Mouse (Mus musculus) liver, adult (tissue): ENCODE results near the gene Amh.

Experiments
- GATA4 ChIP-seq: IDR thresholded peaks from 2 replicates; pipeline ENCODE4 v1.6.1; 2014; ENCODE audit warnings: mild to moderate bottlenecking, low read length; ENCODE audit not compliant: insufficient replicate concordance

Amh gene

GRCm38 (mm10) chr10:80797186-80798149 lies 7.6 kb upstream of the Amh start:
- no peak for TF ChIP-seq GATA4

- TF ChIP-seq GATA4 = peak; percentile 87; the same call in 1 of the 2 replicates
These were observed 6.7 kb upstream of the Amh start, which contains the start of the genes Sf3a2 and Plekhj1 for GRCm38 (mm10) chr10:80798150-80799006. Sf3a2 (plus strand) TSS chr10:80798198. Plekhj1 (minus strand) TSS chr10:80798626.

GRCm38 (mm10) chr10:80799070-80799566 lies 5.9 kb upstream of the Amh start:
- no peak for TF ChIP-seq GATA4

DNA sequence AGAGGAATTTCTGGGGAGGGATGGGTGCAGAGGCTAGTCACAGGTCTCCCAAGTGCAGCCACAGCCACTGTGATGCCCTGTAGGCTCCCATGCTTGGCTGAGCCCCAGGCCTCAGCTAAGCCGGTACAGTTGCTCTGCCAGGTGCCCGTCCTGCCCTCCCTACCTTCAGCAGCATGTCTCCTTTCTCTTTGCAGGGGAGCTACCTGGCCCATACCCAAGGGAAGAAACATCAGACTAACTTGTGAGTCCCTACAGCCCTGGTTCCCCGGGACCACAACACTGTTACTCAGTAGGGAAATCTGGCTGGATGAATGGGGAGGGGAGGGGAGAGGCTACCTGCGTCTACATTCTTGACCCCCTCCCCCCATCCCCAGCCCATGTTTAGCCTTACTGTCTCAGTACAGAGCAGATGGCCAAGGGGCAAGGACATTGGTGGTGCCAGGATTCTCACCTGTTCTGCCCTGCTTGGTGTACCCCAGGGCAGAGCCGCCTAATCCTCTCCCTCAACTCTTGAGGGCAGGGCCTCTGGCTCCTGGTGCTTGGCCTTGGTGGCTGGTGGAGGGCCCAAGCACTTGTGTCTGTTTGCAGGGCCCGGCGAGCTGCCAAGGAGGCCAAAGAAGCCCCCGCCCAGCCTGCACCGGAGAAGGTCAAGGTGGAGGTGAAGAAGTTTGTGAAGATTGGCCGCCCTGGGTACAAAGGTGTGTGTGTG lies 2.7 kb upstream of the Amh start:
- TF ChIP-seq GATA4 = no peak

DNA sequence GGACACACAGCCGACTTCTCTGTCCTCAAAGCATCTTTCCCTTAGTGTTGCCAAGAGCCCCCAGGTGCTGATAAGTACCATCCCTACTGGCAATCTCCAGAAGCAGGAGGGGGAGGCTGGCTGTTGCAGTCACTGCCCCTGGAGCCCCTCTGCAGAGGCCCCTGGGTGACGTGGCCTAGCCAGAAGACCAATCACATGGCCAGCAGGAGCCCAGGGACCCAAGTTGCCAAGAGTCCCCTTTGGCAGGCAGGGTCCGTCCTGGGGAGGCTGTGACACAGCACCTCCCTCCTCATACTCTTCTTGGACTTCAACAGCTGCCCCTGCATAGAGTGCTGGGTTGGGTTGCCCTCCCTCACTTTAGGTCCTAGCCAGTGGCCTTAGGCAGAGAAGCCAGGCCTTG lies 2.0 kb upstream of the Amh start:
- TF ChIP-seq GATA4 = no peak

DNA sequence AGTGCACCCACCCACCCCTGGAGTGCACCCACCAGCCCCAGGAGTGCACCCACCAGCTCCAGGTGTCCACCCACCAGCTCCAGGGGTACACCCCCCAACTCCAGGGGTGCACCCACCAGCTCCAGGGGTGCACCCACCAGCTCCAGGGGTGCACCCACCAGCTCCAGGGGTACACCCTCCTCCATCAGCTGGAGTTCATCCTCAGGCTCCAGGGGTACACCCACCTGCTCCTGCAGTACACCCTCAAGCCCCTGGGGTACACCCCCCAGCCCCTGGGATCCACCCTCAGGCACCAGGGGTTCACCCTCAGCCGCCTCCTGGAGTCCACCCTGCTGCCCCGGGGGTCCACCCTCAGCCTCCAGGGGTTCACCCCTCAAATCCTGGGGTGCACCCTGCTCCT lies 703 bp upstream of the Amh start:
- no peak for TF ChIP-seq GATA4

GRCm38 (mm10) chr10:80805322-80805721 lies 279 bp downstream of the Amh start:
- no peak for TF ChIP-seq GATA4

GRCm38 (mm10) chr10:80805925-80806324 lies 882 bp downstream of the Amh start:
- no peak for TF ChIP-seq GATA4

- no peak for TF ChIP-seq GATA4
These were observed 1.5 kb downstream of the Amh start for GRCm38 (mm10) chr10:80806341-80807056.

GRCm38 (mm10) chr10:80807057-80807627 lies 2.1 kb downstream of the Amh start:
- TF ChIP-seq GATA4 = no peak

GRCm38 (mm10) chr10:80808099-80808984 lies 3.3 kb downstream of the Amh start:
- TF ChIP-seq GATA4 = no peak

DNA sequence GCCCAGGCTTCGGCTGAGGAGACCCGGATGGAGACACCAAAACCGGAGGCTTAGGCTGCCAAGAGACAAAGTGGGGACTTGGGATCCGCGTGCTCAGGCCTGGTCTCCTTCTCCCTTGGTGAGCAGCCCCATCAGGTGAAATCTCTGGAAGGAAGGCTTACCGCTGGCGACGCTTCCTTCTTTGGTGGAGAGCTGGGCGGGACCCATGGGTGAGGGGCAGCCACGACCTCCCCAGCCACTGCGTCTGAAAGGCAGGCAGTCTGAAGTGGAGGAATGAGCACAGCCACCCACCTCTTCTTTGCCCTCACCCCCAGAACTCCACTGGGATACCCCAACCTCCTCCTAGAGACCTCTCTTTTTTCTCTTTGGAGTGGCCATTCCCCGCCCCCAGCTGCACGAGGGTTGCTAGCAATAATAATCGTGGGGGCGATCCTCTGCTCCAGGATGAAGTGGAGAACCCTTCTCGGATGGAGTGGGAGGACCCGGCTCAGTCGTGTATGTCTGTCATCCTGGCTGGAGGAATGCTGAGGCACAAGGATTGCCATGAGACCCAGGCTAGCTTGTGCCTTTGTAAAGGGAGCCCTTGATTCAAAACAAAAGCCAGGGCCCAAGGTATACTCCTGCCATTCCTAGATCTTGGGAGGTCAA lies 4.1 kb downstream of the Amh start:
- no peak for TF ChIP-seq GATA4
